Mouse (Mus musculus): ENCODE results near the gene Ankrd24. TPM values are rescaled to one million over a fixed set of nuclear protein-coding genes. Genes with fewer than 3 reads are reported as not detected.

Ankrd24 gene
- total and polyA plus RNA-seq, 2 experiments from 2014 or later = 17.7 to 58.5 TPM

- ATAC-seq (no peak), DNase-seq (ENCODE audit: low spot score) (no peak)
- H3K4me2 ChIP-seq (ENCODE audit: low read depth, low read length) = no peak overlapping the region
- no peaks in the 10 kb centered on the region for H3K9me3 ChIP-seq (ENCODE audit: low read length)
- H3K4me1 ChIP-seq (ENCODE audit: insufficient read depth, low read length) = peaks cover 27% of the 10 kb centered on the region
- H3K27me3 ChIP-seq (ENCODE audit: insufficient read depth, low read length) = no peaks in the 10 kb centered on the region
- no peak overlapping the region for H3K27ac ChIP-seq
- no peak overlapping the region for H3K4me3 ChIP-seq (ENCODE audit: low read length)
- H3K36me3 ChIP-seq (ENCODE audit: insufficient read depth, low read length) = no peaks in the 10 kb centered on the region
- WGBS = 74% methylated on average over 5 of the region's 5 CpGs
- TF ChIP-seq CTCF (IDR thresholded peaks at IDR 0.05; ENCODE audit: low read depth) = no peak
- no peak overlapping the region for H3K9ac ChIP-seq (replicated peaks; ENCODE audit: low read length)
Observed at GRCm38 (mm10) chr10:81599630-81600029, 28.7 kb upstream of the Ankrd24 start.

GRCm38 (mm10) chr10:81600096-81600495, 28.2 kb upstream of the Ankrd24 start:
- no peaks in the 10 kb centered on the region for H3K9me3 ChIP-seq (ENCODE audit: low read length)
- 54% methylated on average over 10 of the region's 10 CpGs for WGBS
- peaks cover 27% of the 10 kb centered on the region for H3K4me1 ChIP-seq (ENCODE audit: insufficient read depth, low read length)
- H3K36me3 ChIP-seq (ENCODE audit: insufficient read depth, low read length) = no peaks in the 10 kb centered on the region
- ATAC-seq (no peak), DNase-seq (ENCODE audit: low spot score) (no peak)
- no peak overlapping the region for H3K27ac ChIP-seq
- TF ChIP-seq CTCF (IDR thresholded peaks at IDR 0.05; ENCODE audit: low read depth) = no peak
- no peaks in the 10 kb centered on the region for H3K27me3 ChIP-seq (ENCODE audit: insufficient read depth, low read length)
- H3K4me3 ChIP-seq (ENCODE audit: low read length) = no peak overlapping the region
- no peak overlapping the region for H3K4me2 ChIP-seq (ENCODE audit: low read depth, low read length)
- H3K9ac ChIP-seq (replicated peaks; ENCODE audit: low read length) = no peak overlapping the region

- DNase-seq (ENCODE audit: low spot score) = peak; percentile 97
Observed at GRCm38 (mm10) chr10:81600738-81601203, 27.6 kb upstream of the Ankrd24 start, which contains the start of gene Tle6. Gene Tle6, minus strand, starts transcription at chr10:81601073.

GRCm38 (mm10) chr10:81601396-81601905, 26.9 kb upstream of the Ankrd24 start:
- ATAC-seq (no peak), DNase-seq (ENCODE audit: low spot score) (no peak)
- H3K36me3 ChIP-seq (ENCODE audit: insufficient read depth, low read length) = no peaks in the 10 kb centered on the region
- WGBS = 22% methylated on average over 7 of the region's 7 CpGs
- peak overlapping the region; percentile 21; the same call in 1 of the 2 replicates for H3K4me3 ChIP-seq (ENCODE audit: low read length)
- no peak for TF ChIP-seq CTCF (IDR thresholded peaks at IDR 0.05; ENCODE audit: low read depth)
- H3K27me3 ChIP-seq (ENCODE audit: insufficient read depth, low read length) = no peaks in the 10 kb centered on the region
- H3K9ac ChIP-seq (replicated peaks; ENCODE audit: low read length) = 0 out of 2 replicates have a peak overlapping the region, but pooled peaks have one; percentile 24
- H3K4me1 ChIP-seq (ENCODE audit: insufficient read depth, low read length) = peaks cover 17% of the 10 kb centered on the region
- H3K27ac ChIP-seq = no peak overlapping the region
- peak overlapping the region; percentile 61 for H3K4me2 ChIP-seq (ENCODE audit: low read depth, low read length)
- H3K9me3 ChIP-seq (ENCODE audit: low read length) = no peaks in the 10 kb centered on the region

More at GRCm38 (mm10) chr10:81600738-81601203, 27.6 kb upstream of the Ankrd24 start, which contains the start of gene Tle6:
- Histone ChIP-seq H3K9me3 (ENCODE audit: low read length) (no peaks in the 10 kb centered on the region), H3K4me3 (ENCODE audit: low read length) (peak within 1 kb of the TSS; percentile 21), H3K27ac (no peak within 1 kb of the TSS), H3K9ac (replicated peaks; ENCODE audit: low read length) (0 out of 2 replicates have a peak within 1 kb of the TSS, but pooled peaks have one; percentile 24), H3K4me2 (ENCODE audit: low read depth, low read length) (peak within 1 kb of the TSS; percentile 61), H3K4me1 (ENCODE audit: insufficient read depth, low read length) (peaks cover 23% of the 10 kb centered on the region), H3K27me3 (ENCODE audit: insufficient read depth, low read length) (no peaks in the 10 kb centered on the region), H3K36me3 (ENCODE audit: insufficient read depth, low read length) (no peaks in the 10 kb centered on the region)
- WGBS = under 1% methylated on average over 28 of the region's 28 CpGs
- peak; percentile 82 for ATAC-seq
- no peak for TF ChIP-seq CTCF (IDR thresholded peaks at IDR 0.05; ENCODE audit: low read depth)

GRCm38 (mm10) chr10:81602741-81603151, 25.6 kb upstream of the Ankrd24 start:
- Histone ChIP-seq H3K4me2 (ENCODE audit: low read depth, low read length) (no peak overlapping the region), H3K4me1 (ENCODE audit: insufficient read depth, low read length) (peaks cover 13% of the 10 kb centered on the region), H3K36me3 (ENCODE audit: insufficient read depth, low read length) (no peaks in the 10 kb centered on the region), H3K27ac (no peak overlapping the region), H3K4me3 (ENCODE audit: low read length) (no peak overlapping the region), H3K9ac (replicated peaks; ENCODE audit: low read length) (no peak overlapping the region), H3K9me3 (ENCODE audit: low read length) (no peaks in the 10 kb centered on the region), H3K27me3 (ENCODE audit: insufficient read depth, low read length) (no peaks in the 10 kb centered on the region)
- peak; percentile 83 for TF ChIP-seq CTCF (IDR thresholded peaks at IDR 0.05; ENCODE audit: low read depth)
- DNase-seq (ENCODE audit: low spot score) = peak; percentile 84
- WGBS = 10% methylated on average over 4 of the region's 4 CpGs
- ATAC-seq = no peak

- Histone ChIP-seq H3K4me1 (ENCODE audit: insufficient read depth, low read length) (peaks cover 13% of the 10 kb centered on the region), H3K27ac (peak overlapping the region; percentile 81; the same call in 1 of the 2 replicates), H3K4me3 (ENCODE audit: low read length) (0 out of 2 replicates have a peak overlapping the region, but pooled peaks have one; percentile 7), H3K36me3 (ENCODE audit: insufficient read depth, low read length) (no peaks in the 10 kb centered on the region), H3K9ac (replicated peaks; ENCODE audit: low read length) (no peak overlapping the region), H3K9me3 (ENCODE audit: low read length) (no peaks in the 10 kb centered on the region), H3K27me3 (ENCODE audit: insufficient read depth, low read length) (no peaks in the 10 kb centered on the region), H3K4me2 (ENCODE audit: low read depth, low read length) (peak overlapping the region; percentile 56)
- DNase-seq (ENCODE audit: low spot score) = no peak
- no peak for TF ChIP-seq CTCF (IDR thresholded peaks at IDR 0.05; ENCODE audit: low read depth)
- WGBS = 78% methylated on average over 12 of the region's 12 CpGs
- ATAC-seq = no peak
Observed at GRCm38 (mm10) chr10:81604019-81604967, 24.0 kb upstream of the Ankrd24 start.
